Mouse (Mus musculus): Measurements from ENCODE around the gene Fmnl1. TPM values are rescaled to one million over a fixed set of nuclear protein-coding genes. Genes with fewer than 3 reads are reported as not detected.
A peak's percentile ranks its signal among the peaks of the same experiment; 100 is the strongest.

Gene Fmnl1
- polyA plus RNA-seq, 1 experiment from 2014 or later = 7.0 TPM

DNA sequence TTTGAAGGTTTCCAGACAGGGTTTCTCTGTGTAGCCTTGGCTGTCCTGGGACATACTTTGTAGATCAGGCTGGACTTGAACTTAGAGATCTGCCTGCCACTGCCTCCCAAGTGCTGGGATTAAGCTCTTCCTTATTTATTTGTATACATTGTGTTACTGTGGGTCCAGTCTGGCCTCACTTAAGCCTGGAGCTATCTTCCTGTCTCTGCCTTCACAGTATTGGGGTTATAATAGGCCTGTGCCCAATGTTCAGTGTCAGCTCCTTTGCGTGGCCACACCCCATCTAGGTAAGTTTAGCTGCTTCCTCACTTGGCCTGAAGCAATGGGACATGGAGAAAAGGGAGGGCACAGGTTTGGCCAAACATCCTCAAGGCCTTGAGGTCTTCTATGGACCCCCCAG lies 5.6 kb downstream of the Fmnl1 start:
- no peak overlapping the region for H3K27ac ChIP-seq (replicated peaks)
- no peaks in the 10 kb centered on the region for H3K36me3 ChIP-seq
- peaks cover 34% of the 10 kb centered on the region for H3K4me1 ChIP-seq (replicated peaks)
- H3K9me3 ChIP-seq = no peaks in the 10 kb centered on the region
- H3K4me3 ChIP-seq = no peak overlapping the region
- 96% methylated on average over 1 of the region's 1 CpGs for WGBS
- H3K9ac ChIP-seq = no peak overlapping the region
- no peaks in the 10 kb centered on the region for H3K27me3 ChIP-seq
- no peak overlapping the region for H3K4me2 ChIP-seq
- ATAC-seq (ENCODE audit: low FRiP score, low read depth) = no peak

DNA sequence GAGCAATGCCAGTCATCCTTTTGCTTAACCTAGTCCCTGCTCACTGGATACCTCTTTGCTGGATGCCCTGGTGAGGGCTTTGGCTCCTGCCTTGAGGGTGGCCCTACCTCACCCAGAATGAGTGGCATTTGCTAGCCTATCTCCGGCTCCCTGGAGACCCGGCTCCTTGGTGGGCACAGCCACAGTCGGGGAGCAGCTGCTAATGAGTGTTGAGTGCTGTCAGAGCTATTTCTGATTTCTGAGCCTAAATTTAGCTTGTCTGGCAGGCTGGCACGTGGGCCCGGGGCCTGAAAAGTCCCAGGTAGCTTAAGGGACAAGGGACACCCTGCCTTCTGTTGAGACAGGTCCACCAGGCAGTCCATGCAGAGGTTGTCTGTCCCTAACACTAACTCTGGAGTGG lies 6.3 kb downstream of the Fmnl1 start:
- no peaks in the 10 kb centered on the region for H3K9me3 ChIP-seq
- no peaks in the 10 kb centered on the region for H3K36me3 ChIP-seq
- H3K27me3 ChIP-seq = no peaks in the 10 kb centered on the region
- H3K4me1 ChIP-seq (replicated peaks) = peaks cover 27% of the 10 kb centered on the region
- no peak for ATAC-seq (ENCODE audit: low FRiP score, low read depth)
- H3K27ac ChIP-seq (replicated peaks) = no peak overlapping the region
- no peak overlapping the region for H3K9ac ChIP-seq
- no peak overlapping the region for H3K4me2 ChIP-seq
- H3K4me3 ChIP-seq = no peak overlapping the region
- WGBS = 82% methylated on average over 5 of the region's 5 CpGs

DNA sequence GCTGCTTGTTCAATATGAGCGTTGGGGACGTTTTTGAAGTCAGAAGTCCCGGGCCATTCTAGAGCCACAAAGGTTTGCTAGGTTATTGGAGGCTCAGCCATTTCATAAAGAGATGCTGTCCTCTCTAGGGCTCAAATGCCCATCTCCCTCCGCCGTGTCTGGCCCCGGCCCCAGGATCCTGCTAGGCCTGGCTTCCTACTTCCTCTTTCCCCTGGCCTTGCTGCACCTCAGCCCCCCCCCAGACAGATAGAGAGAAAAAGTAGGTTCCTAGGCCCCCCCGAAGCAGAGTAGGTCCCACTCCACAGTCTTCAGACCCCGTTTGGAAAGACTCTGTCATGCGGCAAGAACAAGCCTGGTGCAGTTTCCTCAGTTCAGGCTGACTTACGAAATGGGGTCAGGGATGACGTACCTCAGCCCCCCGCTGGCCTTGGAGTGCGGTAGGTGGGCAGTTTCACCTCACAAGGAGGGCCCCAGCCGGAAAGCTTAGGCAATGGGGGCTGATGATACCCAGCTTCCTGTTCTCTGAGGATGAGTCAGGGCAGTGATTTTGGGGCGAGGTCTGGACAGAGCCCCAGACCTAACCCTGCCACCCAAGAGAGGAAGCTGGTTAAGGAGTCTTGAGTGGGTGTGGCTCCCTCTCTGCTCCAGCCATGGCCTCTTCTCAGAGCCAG lies 7.0 kb downstream of the Fmnl1 start:
- Histone ChIP-seq H3K9ac (no peak overlapping the region), H3K4me3 (no peak overlapping the region), H3K4me2 (no peak overlapping the region), H3K36me3 (no peaks in the 10 kb centered on the region), H3K9me3 (no peaks in the 10 kb centered on the region), H3K27me3 (no peaks in the 10 kb centered on the region), H3K4me1 (replicated peaks) (peaks cover 19% of the 10 kb centered on the region), H3K27ac (replicated peaks) (no peak overlapping the region)
- 83% methylated on average over 15 of the region's 15 CpGs for WGBS
- ATAC-seq (ENCODE audit: low FRiP score, low read depth) = no peak

DNA sequence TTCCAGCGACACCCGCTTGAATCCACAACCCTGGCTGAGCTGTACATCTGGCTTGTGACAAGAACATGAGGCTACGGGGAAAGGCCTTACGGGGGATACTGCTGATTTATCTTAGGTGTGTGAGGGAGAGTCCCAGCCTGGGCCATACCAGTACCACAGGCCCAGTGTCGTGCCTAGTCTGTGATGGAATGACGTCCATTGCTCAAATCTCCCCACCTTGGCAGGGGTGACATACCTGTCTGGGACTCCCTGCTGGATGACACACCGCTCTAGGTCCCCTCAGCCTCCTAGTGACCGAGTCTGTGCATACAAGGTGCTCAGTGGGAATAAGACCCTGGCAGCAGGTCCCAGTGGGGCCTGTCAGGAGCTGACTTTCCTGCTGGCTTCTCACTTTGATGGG lies 7.8 kb downstream of the Fmnl1 start:
- no peaks in the 10 kb centered on the region for H3K27me3 ChIP-seq
- no peaks in the 10 kb centered on the region for H3K9me3 ChIP-seq
- H3K9ac ChIP-seq = no peak overlapping the region
- peaks cover 15% of the 10 kb centered on the region for H3K4me1 ChIP-seq (replicated peaks)
- H3K4me2 ChIP-seq = no peak overlapping the region
- WGBS = 90% methylated on average over 8 of the region's 8 CpGs
- H3K4me3 ChIP-seq = no peak overlapping the region
- ATAC-seq (ENCODE audit: low FRiP score, low read depth) = no peak
- no peaks in the 10 kb centered on the region for H3K36me3 ChIP-seq
- no peak overlapping the region for H3K27ac ChIP-seq (replicated peaks)

DNA sequence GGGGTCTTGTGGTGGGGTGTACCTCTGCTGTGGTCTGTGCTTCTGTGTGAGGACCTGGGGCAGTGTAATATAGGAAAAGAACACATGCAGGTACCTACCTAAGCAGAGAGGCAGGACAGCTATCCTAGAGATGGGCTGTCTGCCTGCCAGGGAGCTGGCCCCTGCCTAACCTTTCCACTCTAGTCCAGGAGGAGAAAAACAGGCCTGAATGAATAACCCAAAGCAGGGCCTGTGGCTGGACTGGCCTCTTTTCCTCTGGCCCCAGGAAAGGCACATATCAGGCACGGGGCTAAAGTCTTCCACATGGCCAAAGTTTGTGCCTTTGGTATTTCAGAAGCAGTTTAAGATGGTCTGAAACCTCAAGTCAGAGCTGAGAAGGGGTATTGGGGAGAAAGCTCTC lies 9.5 kb downstream of the Fmnl1 start:
- 53% methylated on average over 1 of the region's 1 CpGs for WGBS
- ATAC-seq (ENCODE audit: low FRiP score, low read depth) = no peak
- H3K4me2 ChIP-seq = no peak overlapping the region

DNA sequence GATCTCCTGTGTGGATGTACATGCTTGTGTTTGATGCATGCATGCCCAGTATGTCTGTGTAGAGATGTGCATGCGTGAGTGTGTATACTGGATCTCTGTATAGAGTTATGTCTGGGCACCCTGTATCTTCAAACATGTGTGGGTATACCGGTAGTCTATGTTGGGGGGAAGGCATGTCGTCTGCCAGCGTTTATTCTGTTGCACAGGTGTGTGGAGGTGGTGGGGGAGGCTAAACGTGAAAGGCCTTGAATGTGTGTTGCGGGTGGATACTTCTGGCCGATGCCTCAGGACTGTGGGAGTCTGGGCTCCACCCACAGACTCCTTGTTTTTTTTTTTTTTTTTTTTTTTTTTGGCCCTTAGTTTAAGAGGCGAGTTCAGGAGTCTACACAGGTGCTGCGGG lies 10.4 kb downstream of the Fmnl1 start:
- Histone ChIP-seq H3K4me2 (no peak overlapping the region), H3K4me3 (no peak overlapping the region), H3K27ac (replicated peaks) (no peak overlapping the region), H3K27me3 (no peaks in the 10 kb centered on the region), H3K9ac (no peak overlapping the region), H3K4me1 (replicated peaks) (no peaks in the 10 kb centered on the region), H3K36me3 (no peaks in the 10 kb centered on the region), H3K9me3 (no peaks in the 10 kb centered on the region)
- WGBS = 81% methylated on average over 9 of the region's 9 CpGs
- ATAC-seq (ENCODE audit: low FRiP score, low read depth) = no peak

More for the DNA sequence above, 9.5 kb downstream of the Fmnl1 start:
- H3K9ac ChIP-seq = no peak overlapping the region
- no peaks in the 10 kb centered on the region for H3K27me3 ChIP-seq
- H3K27ac ChIP-seq (replicated peaks) = no peak overlapping the region
- H3K9me3 ChIP-seq = no peaks in the 10 kb centered on the region
- H3K4me3 ChIP-seq = no peak overlapping the region
- H3K36me3 ChIP-seq = no peaks in the 10 kb centered on the region
- H3K4me1 ChIP-seq (replicated peaks) = peaks cover 6% of the 10 kb centered on the region; the same call in 1 of the 2 replicates

DNA sequence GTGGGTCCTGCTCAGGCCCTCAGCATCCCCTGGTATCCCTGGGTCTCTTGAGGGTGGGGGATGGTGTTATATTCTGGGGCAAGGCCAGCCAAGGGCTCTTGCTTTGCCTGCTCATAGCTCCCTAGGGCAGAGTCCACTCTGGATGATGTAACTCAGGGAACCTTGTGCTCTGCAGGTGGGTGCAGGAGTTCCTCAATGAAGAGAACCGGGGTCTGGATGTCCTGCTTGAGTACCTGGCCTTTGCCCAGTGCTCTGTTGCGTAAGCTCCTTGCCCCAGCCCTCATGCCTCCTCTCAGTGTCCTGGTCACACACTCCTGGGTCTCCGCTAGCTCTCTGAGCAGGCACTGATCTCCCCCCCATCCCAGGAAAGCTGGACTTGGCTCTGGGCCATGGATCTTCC lies 11.0 kb downstream of the Fmnl1 start:
- no peak overlapping the region for H3K27ac ChIP-seq (replicated peaks)
- no peaks in the 10 kb centered on the region for H3K27me3 ChIP-seq
- 89% methylated on average over 3 of the region's 3 CpGs for WGBS
- no peak overlapping the region for H3K4me2 ChIP-seq
- no peaks in the 10 kb centered on the region for H3K4me1 ChIP-seq (replicated peaks)
- no peak for ATAC-seq (ENCODE audit: low FRiP score, low read depth)
- no peak overlapping the region for H3K4me3 ChIP-seq
- H3K36me3 ChIP-seq = no peaks in the 10 kb centered on the region
- H3K9me3 ChIP-seq = no peaks in the 10 kb centered on the region
- no peak overlapping the region for H3K9ac ChIP-seq

DNA sequence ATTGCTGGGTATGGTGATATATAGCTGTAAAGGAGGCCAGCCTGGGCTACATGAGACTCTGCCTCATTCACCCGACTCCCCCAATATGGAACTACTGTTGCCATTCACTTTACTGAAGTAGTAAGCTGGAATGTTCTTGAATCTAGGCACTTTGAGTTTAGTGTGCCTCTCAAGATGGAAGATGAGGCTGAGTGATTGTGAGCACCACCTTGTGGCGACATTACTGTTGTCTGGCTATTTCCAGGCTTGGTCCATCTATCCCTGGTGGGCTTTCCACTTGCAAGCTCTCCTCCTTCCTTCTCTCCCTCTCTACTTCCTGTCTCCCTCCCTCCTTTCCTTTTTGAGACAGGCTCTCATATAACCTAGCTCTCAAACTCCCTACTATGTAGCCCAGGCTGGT lies 14.0 kb downstream of the Fmnl1 start:
- Histone ChIP-seq H3K9ac (no peak overlapping the region), H3K27ac (replicated peaks) (no peak overlapping the region), H3K9me3 (no peaks in the 10 kb centered on the region), H3K27me3 (peaks cover 2% of the 10 kb centered on the region; the same call in 1 of the 2 replicates), H3K4me1 (replicated peaks) (no peaks in the 10 kb centered on the region), H3K4me2 (no peak overlapping the region), H3K36me3 (no peaks in the 10 kb centered on the region), H3K4me3 (no peak overlapping the region)
- WGBS = 48% methylated on average over 2 of the region's 2 CpGs
- ATAC-seq (ENCODE audit: low FRiP score, low read depth) = no peak

DNA sequence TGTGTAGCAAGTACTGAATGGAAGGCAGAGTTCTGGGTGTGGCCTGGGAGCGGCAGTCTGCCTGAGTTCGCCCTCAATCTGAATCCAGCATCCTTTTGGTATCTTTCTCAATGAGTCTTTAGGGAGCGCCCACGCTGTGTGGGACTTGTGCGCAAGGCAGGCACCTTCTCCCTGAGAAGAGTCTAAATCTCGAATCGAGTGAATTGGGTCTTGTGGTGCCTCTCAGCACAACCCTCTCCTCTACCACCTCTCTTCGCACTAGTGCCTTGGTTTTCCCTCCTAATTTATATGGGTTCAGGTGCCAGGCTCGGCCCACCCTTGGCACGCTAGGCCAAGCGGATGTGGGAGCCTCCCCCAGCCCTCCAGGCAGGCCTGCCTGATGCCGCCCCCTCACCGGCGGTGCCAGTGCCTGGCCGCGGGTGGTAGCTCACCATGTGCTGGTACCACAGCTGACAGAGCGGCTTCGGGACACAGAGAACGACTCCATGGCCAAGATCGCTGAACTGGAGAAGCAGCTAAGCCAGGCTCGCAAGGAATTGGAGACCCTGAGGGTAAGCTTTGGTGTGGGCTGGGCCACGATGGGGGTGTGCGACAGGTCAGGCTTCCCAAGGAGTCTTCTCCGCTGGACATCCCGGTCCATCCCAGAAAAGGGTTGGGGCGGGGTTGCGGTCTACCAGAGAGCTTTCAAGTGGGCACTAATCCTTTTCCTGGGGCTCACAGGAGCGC lies 21.5 kb downstream of the Fmnl1 start:
- H3K9ac ChIP-seq = peak overlapping the region; percentile 17; the same call in 1 of the 2 replicates
- H3K4me3 ChIP-seq = peak overlapping the region; percentile 32
- no peak overlapping the region for H3K27ac ChIP-seq (replicated peaks)
- no peaks in the 10 kb centered on the region for H3K9me3 ChIP-seq
- peaks cover 12% of the 10 kb centered on the region for H3K4me1 ChIP-seq (replicated peaks)
- H3K4me2 ChIP-seq = peak overlapping the region; percentile 57
- ATAC-seq (ENCODE audit: low FRiP score, low read depth) = no peak
- 0 out of 2 replicates have a peak, but pooled peaks cover 2% of the 10 kb centered on the region for H3K36me3 ChIP-seq
- H3K27me3 ChIP-seq = peaks cover 74% of the 10 kb centered on the region
- WGBS = 15% methylated on average over 28 of the region's 28 CpGs

DNA sequence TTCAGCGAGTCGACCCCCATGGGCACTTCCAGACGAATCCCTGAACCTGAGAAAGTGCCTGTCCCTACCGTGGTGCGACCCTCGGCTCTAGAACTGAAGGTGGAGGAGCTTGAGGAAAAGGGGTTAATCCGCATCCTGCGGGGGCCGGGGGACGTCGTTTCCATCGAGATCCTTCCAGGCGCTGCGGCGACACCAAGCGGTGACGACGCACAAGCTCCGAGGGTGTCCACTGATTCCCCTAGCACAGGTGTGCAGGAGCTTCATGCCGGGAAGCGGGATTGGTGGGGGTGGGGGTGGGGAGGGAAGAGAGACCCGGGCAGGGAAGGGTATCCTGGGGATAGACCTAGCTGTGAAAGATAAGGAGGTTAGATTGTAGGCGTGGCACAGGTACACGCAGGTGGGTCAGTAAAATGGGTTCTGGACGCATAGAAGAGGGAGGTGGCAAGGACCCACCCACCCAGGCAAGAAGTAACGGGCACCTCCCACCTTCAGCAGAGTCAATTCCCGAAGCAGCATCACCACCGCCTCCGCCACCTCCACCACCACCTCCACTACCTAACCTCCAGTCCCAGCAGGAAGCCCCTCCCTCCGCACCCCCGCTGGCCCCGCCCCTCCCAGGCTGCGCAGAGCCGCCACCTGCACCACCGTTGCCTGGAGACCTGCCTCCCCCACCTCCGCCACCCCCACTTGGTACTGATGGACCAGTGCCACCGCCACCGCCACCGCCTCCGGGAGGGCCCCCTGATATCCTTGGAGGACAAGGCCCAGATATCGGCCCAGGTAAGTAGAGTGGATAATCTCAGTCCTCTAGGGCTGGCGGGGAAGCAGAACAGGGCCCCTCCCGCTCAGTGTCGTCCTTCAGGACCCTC lies 22.3 kb downstream of the Fmnl1 start:
- peaks cover 13% of the 10 kb centered on the region for H3K4me1 ChIP-seq (replicated peaks)
- H3K4me2 ChIP-seq = peak overlapping the region; percentile 57
- peak; percentile 55; the same call in 1 of the 2 replicates for ATAC-seq (ENCODE audit: low FRiP score, low read depth)
- no peaks in the 10 kb centered on the region for H3K9me3 ChIP-seq
- H3K4me3 ChIP-seq = peak overlapping the region; percentile 32
- WGBS = 2% methylated on average over 39 of the region's 44 CpGs
- H3K27ac ChIP-seq (replicated peaks) = no peak overlapping the region
- H3K27me3 ChIP-seq = peaks cover 82% of the 10 kb centered on the region
- peak overlapping the region; percentile 17; the same call in 1 of the 2 replicates for H3K9ac ChIP-seq
- 0 out of 2 replicates have a peak, but pooled peaks cover 2% of the 10 kb centered on the region for H3K36me3 ChIP-seq

DNA sequence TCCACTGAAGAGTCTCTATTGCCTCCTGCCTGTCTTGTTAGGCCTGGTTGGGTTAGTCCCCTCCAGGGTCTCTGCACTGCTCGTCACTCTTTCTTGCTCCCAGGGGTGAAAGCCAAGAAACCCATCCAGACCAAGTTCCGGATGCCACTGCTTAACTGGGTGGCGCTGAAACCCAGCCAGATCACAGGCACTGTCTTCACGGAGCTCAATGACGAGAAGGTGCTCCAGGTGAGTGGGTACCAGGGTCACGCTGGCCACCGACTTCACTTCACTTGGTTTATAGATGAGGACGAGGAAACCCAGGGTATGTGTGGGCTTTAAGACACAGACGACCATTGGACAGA lies 22.9 kb downstream of the Fmnl1 start:
- Histone ChIP-seq H3K36me3 (0 out of 2 replicates have a peak, but pooled peaks cover 2% of the 10 kb centered on the region), H3K4me2 (no peak overlapping the region), H3K4me1 (replicated peaks) (peaks cover 19% of the 10 kb centered on the region), H3K27me3 (peaks cover 87% of the 10 kb centered on the region), H3K9me3 (no peaks in the 10 kb centered on the region), H3K27ac (replicated peaks) (no peak overlapping the region), H3K4me3 (no peak overlapping the region), H3K9ac (no peak overlapping the region)
- WGBS = 42% methylated on average over 9 of the region's 9 CpGs
- ATAC-seq (ENCODE audit: low FRiP score, low read depth) = no peak

DNA sequence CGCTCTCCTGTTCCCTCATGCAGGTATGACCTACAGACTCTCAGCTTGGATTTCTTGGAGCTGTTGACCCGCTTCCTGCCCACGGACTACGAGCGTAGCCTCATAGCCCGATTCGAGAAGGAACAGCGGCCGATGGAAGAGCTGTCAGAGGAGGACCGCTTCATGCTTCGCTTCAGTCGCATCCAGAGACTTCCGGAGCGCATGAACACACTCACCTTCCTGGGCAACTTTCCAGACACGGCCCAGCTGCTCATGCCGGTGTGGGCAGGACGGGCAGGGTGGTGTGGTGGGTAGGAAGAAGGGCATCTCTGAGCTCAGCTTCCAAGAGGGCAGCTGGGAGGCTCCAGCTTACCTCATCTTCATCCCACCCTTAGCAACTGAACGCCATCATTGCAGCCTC lies 24.3 kb downstream of the Fmnl1 start:
- 86% methylated on average over 18 of the region's 18 CpGs for WGBS
- H3K36me3 ChIP-seq = 0 out of 2 replicates have a peak, but pooled peaks cover 2% of the 10 kb centered on the region
- no peaks in the 10 kb centered on the region for H3K9me3 ChIP-seq
- H3K4me2 ChIP-seq = no peak overlapping the region
- H3K9ac ChIP-seq = no peak overlapping the region
- ATAC-seq (ENCODE audit: low FRiP score, low read depth) = no peak
- no peak overlapping the region for H3K27ac ChIP-seq (replicated peaks)
- H3K27me3 ChIP-seq = peaks cover 85% of the 10 kb centered on the region
- H3K4me1 ChIP-seq (replicated peaks) = peaks cover 32% of the 10 kb centered on the region
- no peak overlapping the region for H3K4me3 ChIP-seq

Measured in hindbrain, embryonic 15.5 days (tissue).